Mouse (Mus musculus) adipocyte (in vitro differentiated cells): ENCODE results near the gene Adck2.
A peak's percentile ranks its signal among the peaks of the same experiment; 100 is the strongest.

Experiments used
- DNase-seq: peaks from one replicate; pipeline ENCODE4 v3.0.0-alpha.2; 2016; ENCODE audit warnings: low spot score

The Adck2 gene

GRCm38 (mm10) chr6:39557723-39558261 lies 15.9 kb upstream of the Adck2 start, which contains the start of gene Dennd2a:
Gene Dennd2a (minus strand): TSS chr6:39557867.
- peak; percentile 58 for DNase-seq

GRCm38 (mm10) chr6:39559276-39559939 lies 14.3 kb upstream of the Adck2 start:
- no peak for DNase-seq

DNA sequence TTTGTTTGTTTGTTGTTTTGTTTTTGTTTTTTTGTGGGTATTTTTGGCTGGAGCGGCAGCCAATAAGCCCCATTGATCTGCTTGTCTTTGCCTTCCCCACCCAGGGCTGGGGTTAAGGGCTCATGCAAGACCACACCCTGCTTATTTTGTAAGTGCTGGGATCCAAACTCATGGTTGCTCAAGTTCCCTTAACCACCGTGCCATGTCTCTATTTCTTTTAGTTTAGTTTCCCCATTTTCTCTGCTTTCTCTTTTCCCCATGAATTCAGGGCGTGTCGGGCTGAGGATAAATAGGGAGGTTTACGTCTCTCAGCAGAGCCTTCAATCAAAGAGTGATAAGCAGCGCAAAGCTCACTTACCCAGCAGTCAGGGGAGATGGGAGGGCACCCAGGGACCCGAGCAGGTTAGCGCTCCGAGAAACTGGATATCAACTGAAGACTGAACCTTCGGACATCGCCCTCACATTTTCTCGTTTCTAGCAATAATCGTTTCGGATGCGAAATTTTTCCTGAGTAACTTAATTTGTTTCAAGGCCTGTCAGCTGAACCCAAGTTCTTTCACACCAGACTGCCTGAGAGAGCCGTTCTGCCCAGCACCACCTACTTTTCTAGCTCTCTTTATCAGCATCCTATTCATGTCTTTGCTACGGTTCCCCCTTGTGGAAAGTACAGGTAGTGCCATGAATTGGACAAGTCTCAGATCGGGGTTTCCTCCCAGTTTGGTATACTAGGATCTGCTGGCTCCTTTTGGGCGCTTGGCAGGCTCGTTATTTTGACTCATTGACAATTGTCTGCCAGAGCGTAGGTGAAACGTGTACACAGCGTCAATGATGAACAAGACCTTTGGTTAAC lies 11.3 kb upstream of the Adck2 start:
- DNase-seq: peak; percentile 95

DNA sequence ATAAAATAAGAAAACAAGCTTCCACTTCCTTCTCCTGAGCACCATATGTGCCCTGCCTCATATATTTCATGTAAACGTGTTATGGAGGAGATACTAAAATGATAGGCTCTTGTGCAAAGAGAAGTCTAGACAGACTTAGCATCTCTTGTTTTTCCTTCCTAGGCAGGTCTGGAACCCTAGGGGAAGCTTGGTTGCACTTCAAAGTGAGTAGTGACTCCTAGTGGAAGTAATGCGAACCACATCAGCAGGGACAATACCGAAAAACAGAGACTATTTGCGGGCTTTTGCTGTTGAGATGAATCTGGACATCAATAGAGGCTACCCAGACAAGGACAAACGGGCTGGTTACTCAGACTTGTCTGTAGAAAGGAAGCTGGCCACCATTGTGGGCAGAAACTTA lies 6.1 kb upstream of the Adck2 start:
- DNase-seq: peak; percentile 79

DNA sequence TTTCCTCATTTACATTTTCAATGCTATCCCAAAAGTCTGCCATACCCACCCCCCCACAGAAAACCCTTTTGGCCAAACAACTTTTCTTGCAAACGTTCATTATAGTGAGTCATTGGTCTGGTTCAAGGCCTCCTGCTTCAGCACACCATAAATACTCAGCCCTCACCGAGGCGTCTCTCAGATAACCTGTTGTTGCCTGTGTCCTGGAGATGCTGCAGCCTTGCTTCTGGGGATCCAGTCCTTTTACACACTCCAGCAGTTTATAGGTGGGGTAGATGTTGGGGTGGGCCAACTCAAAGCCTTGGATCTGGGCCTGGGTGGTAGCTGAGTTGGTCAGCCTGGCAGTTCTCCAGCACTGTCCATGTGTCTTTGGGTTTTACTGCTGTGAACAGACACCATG lies 3.2 kb upstream of the Adck2 start:
- DNase-seq: no peak

GRCm38 (mm10) chr6:39574555-39574869 lies 839 bp downstream of the Adck2 start:
- peak; percentile 70 for DNase-seq

DNA sequence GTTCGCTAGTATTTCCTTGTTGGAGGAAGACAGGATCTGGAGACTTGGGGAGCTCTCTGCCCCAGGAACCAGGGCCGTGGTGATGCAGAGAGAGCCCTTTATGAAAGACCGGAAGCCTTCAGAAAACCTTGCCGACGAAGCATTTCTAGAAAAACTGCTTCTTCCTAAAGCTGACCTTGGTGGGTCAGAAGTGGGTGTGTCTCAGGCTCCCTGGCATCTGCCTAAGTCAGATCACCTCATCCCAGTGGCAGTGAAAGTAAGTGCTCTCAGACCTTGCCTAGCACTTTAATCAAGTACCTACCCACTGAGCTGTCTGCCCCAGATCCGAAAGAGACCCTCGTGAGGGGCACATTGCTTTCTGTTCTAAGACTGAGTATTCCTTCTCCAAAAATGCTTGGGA lies 1.3 kb downstream of the Adck2 start:
- DNase-seq: no peak

- no peak for DNase-seq
Measured at GRCm38 (mm10) chr6:39579552-39579951, 5.9 kb downstream of the Adck2 start.

DNA sequence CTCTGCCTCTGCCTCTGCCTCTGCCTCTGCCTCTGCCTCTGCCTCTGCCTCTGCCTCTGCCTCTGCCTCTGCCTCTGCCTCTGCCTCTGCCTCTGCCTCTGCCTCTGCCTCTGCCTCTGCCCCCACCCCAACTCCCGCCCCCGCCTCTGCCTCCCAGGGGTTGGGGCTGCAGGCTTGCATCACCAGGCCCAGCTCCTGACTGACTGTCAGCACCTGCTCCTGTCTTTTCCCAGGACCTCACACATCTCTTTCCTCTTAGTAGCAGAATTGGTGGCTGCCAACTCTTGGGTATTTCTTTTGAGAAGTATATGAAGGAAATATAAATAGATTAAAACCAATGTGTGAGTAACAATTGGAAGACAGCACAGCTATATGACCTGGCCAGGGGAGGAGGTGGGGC lies 6.9 kb downstream of the Adck2 start:
- no peak for DNase-seq

- DNase-seq: no peak
Measured at GRCm38 (mm10) chr6:39581087-39581784, 7.6 kb downstream of the Adck2 start.

DNA sequence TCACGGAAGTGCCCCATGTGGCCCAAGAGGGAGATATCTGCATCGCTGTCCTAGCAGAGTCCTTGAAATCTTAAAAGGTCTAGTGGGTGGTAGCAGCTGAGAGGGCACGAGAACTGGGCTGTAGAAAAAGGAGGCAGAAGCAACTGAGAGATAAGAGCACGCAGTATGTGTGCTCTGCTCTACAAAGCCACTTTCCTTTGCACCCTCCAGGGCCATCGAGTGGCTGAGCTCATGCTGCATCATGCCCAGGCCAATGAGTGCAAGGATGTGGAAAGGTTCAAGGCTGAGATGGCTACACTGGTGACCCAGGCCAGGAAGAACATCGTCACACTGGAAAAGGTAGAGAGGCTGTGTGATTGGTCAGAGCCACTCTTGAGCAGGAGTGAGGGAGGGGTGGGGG lies 11.8 kb downstream of the Adck2 start, which contains the start of gene Gm42420:
Gene Gm42420, plus strand, starts transcription at position 237 of the 400 bp plus-strand sequence.
- no peak for DNase-seq

DNA sequence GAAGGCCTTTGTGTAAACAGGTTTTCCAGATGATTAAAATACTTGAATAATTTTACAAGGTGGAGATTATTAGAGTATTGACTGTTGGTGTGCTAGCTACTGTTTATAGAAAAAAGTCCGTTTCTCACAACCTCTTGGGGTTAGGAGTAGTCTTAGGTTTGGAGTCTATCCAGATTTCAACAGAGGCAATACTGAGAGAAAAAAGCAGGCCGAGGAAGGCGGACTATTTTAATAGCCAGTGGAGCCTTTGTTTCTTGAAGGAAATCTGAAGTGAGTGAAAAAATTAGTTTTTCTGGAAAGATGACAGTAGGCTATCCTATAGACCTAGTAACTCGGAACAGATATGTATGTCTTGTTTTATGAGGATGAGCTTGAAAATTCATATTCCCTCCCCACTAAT lies 17.8 kb downstream of the Adck2 start:
- DNase-seq: peak; percentile 51

- peak; percentile 98 for DNase-seq
Measured at GRCm38 (mm10) chr6:39592401-39593214, 18.9 kb downstream of the Adck2 start, which contains the start of gene Ndufb2. Gene Ndufb2 (plus strand): TSS chr6:39592574.

DNA sequence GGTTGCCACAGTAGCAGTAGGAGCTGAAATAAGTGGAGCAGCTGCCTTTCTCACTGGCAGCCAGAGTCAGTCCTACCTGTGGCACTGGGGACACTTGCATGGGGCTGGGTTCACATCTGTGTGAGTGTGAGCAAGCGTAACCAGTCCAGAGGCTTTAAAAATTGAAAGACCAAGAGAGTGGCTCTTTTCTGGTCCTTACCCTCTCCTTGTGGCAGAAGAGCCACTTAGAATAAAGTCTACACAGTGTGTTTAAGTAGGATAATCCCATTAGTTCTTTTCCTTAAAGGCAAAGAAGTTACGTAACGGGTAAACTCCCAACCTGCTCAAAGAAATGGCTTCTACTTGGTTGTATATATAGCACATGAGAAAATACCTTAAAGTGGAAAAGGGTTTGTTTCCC lies 27.2 kb downstream of the Adck2 start:
- DNase-seq: no peak

- DNase-seq: no peak
Measured at GRCm38 (mm10) chr6:39601828-39602227, 28.2 kb downstream of the Adck2 start.

GRCm38 (mm10) chr6:39604565-39604964 lies 30.9 kb downstream of the Adck2 start:
- no peak for DNase-seq

DNA sequence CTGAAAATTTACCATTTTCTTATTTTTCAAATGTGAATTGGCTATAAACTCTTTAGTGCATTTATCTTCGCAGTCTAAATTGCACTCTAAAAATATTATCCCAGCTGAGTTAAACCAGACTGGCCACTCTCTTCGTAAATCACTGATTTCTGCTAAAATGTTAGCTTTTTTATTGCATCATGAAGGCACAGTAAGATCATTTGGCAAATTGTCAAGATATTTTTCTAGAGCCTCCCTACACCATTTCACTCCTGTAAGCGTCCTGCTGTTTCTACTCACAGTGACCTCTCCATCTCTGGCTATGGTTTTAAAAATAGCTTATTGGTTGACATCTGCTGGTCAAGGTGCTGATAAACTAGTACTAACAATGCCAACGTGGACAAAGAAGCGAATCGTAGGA lies 32.4 kb downstream of the Adck2 start:
- DNase-seq: peak; percentile 18

DNA sequence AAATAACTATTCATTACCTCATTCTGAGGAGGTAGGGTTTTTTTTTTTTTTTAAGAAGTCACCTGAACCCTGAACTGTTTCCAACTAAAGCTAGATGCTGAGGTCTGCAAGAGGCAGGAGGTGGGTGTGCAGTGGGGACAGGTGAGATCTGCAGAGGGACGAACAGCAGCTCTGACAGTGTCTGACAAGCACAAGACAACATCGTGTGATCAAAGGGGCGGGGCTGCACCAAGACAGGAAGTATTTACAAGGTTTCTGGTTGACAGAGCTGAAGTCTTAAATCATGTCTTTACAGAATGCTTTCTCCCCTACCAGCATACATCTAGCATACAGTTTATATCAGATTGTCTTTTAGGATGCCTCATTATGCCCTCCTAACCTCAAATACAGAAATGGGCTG lies 33.2 kb downstream of the Adck2 start:
- DNase-seq: no peak

- no peak for DNase-seq
Measured at GRCm38 (mm10) chr6:39607365-39607764, 33.7 kb downstream of the Adck2 start.

GRCm38 (mm10) chr6:39610207-39610606 lies 36.5 kb downstream of the Adck2 start:
- no peak for DNase-seq

DNA sequence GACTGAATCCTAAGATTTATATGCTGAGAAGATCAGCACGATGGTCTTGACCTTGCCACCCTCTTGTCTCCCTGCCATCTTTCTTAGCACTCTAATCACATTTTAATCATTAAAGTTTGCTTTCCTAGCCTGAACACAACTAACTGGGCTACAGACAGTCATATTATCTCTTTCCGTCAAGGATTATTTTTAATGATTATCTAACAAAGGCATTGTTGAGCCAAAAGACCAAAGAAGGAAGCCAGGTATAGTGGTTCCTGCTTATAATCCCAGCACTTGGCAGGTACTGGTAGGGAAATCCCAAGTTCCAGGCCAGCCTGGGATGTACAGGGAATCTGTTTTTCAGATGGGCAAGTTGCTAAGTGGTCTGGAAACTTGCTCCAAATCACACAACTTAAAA lies 37.6 kb downstream of the Adck2 start:
- no peak for DNase-seq
